Mouse (Mus musculus): Measurements from ENCODE around the gene Cct8l1.

- TF ChIP-seq CTCF (IDR thresholded peaks at IDR 0.05; ENCODE audit: borderline replicate concordance, control insufficient read depth, extremely low read depth, insufficient read depth, low read length, poor library complexity), result no peak
- no peak for TF ChIP-seq POLR2A (IDR thresholded peaks at IDR 0.05; ENCODE audit: control insufficient read depth, extremely low read depth, insufficient read depth, low read length, poor library complexity)
These were observed 28.2 kb downstream of the Cct8l1 start for GRCm38 (mm10) chr5:25544061-25544460.
